Mouse (Mus musculus): ENCODE data around the gene Fgfr2. TPM values are rescaled to one million over a fixed set of nuclear protein-coding genes. Genes with fewer than 3 reads are reported as not detected.
"Not testable (repeated sequence)": the region's sequence is repeated elsewhere in the genome, so short reads cannot be mapped to it uniquely, and the experiment has no call there.

Fgfr2 gene
- total and polyA plus RNA-seq, 3 experiments: 47.1 to 245 (median 178) TPM

GRCm38 (mm10) chr7:132449891-132450735, 673.0 kb downstream of the Fgfr2 start:
- no peak for DNase-seq

- no peak for DNase-seq
Measured at GRCm38 (mm10) chr7:132448511-132449154, 674.5 kb downstream of the Fgfr2 start.

- DNase-seq: no peak
Measured at GRCm38 (mm10) chr7:132447558-132447957, 675.6 kb downstream of the Fgfr2 start.

- no peak for DNase-seq
Measured at GRCm38 (mm10) chr7:132446841-132447240, 676.3 kb downstream of the Fgfr2 start.

GRCm38 (mm10) chr7:132444221-132444620, 678.9 kb downstream of the Fgfr2 start:
- DNase-seq: no peak

- DNase-seq: no peak
Measured at GRCm38 (mm10) chr7:132443769-132444168, 679.4 kb downstream of the Fgfr2 start.

GRCm38 (mm10) chr7:132443134-132443533, 680.0 kb downstream of the Fgfr2 start:
- DNase-seq: no peak

- DNase-seq: not testable (repeated sequence)
Measured at GRCm38 (mm10) chr7:132442133-132442763, 680.9 kb downstream of the Fgfr2 start.

GRCm38 (mm10) chr7:132439916-132440315, 683.2 kb downstream of the Fgfr2 start:
- no peak for DNase-seq

GRCm38 (mm10) chr7:132438060-132438459, 685.1 kb downstream of the Fgfr2 start:
- peak; percentile 15 for DNase-seq

- no peak for DNase-seq
Measured at GRCm38 (mm10) chr7:132437431-132437830, 685.7 kb downstream of the Fgfr2 start.

GRCm38 (mm10) chr7:132435486-132436055, 687.6 kb downstream of the Fgfr2 start:
- DNase-seq: peak; percentile 38

GRCm38 (mm10) chr7:132429324-132429723, 693.8 kb downstream of the Fgfr2 start:
- no peak for DNase-seq

GRCm38 (mm10) chr7:132428308-132428707, 694.8 kb downstream of the Fgfr2 start:
- DNase-seq: no peak

- no peak for DNase-seq
Measured at GRCm38 (mm10) chr7:132426069-132426468, 697.1 kb downstream of the Fgfr2 start.

GRCm38 (mm10) chr7:132425364-132425999, 697.7 kb downstream of the Fgfr2 start:
- DNase-seq: peak; percentile 37

GRCm38 (mm10) chr7:132423570-132423969, 699.6 kb downstream of the Fgfr2 start:
- DNase-seq: peak; percentile 60

GRCm38 (mm10) chr7:132419378-132420255, 703.5 kb downstream of the Fgfr2 start:
- DNase-seq: no peak

GRCm38 (mm10) chr7:132416866-132417265, 706.3 kb downstream of the Fgfr2 start:
- no peak for DNase-seq

- DNase-seq: no peak
Measured at GRCm38 (mm10) chr7:132415866-132416265, 707.3 kb downstream of the Fgfr2 start.

GRCm38 (mm10) chr7:132412520-132412919, 710.6 kb downstream of the Fgfr2 start:
- peak; percentile 55 for DNase-seq

Measured in adrenal gland, adult 2 months (tissue).